Mouse (Mus musculus): ENCODE results near the gene Spag16. TPM values are rescaled to one million over a fixed set of nuclear protein-coding genes. Genes with fewer than 3 reads are reported as not detected.

Gene Spag16
- total and polyA plus RNA-seq, 3 experiments, result not detected

- Histone ChIP-seq H3K4me3 (ENCODE audit: low read depth, low read length) (no peak overlapping the region), H3K27me3 (ENCODE audit: insufficient read depth, low read length) (no peaks in the 10 kb centered on the region), H3K4me1 (ENCODE audit: insufficient read depth, low read depth, low read length) (no peaks in the 10 kb centered on the region), H3K9me3 (replicated peaks) (no peaks in the 10 kb centered on the region), H3K36me3 (replicated peaks) (no peaks in the 10 kb centered on the region)
- DNase-seq (ENCODE audit: low spot score), result no peak
- TF ChIP-seq POLR2AphosphoS5 (IDR thresholded peaks at IDR 0.05; ENCODE audit: insufficient replicate concordance, low read depth, low read length), result no peak
- no peak for ATAC-seq (ENCODE audit: extremely low read depth, insufficient number of reproducible peaks, low FRiP score, poor library complexity, severe bottlenecking)
Observed at GRCm38 (mm10) chr1:70346179-70346578, 519.4 kb downstream of the Spag16 start.

GRCm38 (mm10) chr1:70351371-70351770 lies 524.6 kb downstream of the Spag16 start:
- no peak for DNase-seq (ENCODE audit: low spot score)
- no peak for ATAC-seq (ENCODE audit: extremely low read depth, insufficient number of reproducible peaks, low FRiP score, poor library complexity, severe bottlenecking)
- no peak for TF ChIP-seq POLR2AphosphoS5 (IDR thresholded peaks at IDR 0.05; ENCODE audit: insufficient replicate concordance, low read depth, low read length)
- TF ChIP-seq CTCF (IDR thresholded peaks at IDR 0.05; ENCODE audit: low read depth, low read length), result no peak
- TF ChIP-seq TAL1 (conservative IDR thresholded peaks at IDR 0.05; ENCODE audit: low read depth, low read length), result no peak
- TF ChIP-seq GATA2 (IDR thresholded peaks at IDR 0.05; ENCODE audit: borderline replicate concordance, low read depth, low read length), result no peak
- TF ChIP-seq GATA1 (IDR thresholded peaks at IDR 0.05; ENCODE audit: borderline replicate concordance, low read length), result no peak

GRCm38 (mm10) chr1:70354014-70354413 lies 527.2 kb downstream of the Spag16 start:
- H3K4me3 ChIP-seq (ENCODE audit: low read depth, low read length), result no peak overlapping the region
- H3K36me3 ChIP-seq (replicated peaks), result no peaks in the 10 kb centered on the region
- DNase-seq (ENCODE audit: low spot score) (no peak), ATAC-seq (ENCODE audit: extremely low read depth, insufficient number of reproducible peaks, low FRiP score, poor library complexity, severe bottlenecking) (no peak)
- no peaks in the 10 kb centered on the region for H3K9me3 ChIP-seq (replicated peaks)
- no peaks in the 10 kb centered on the region for H3K27me3 ChIP-seq (ENCODE audit: insufficient read depth, low read length)
- H3K4me1 ChIP-seq (ENCODE audit: insufficient read depth, low read depth, low read length), result no peaks in the 10 kb centered on the region
- TF ChIP-seq GATA2 (IDR thresholded peaks at IDR 0.05; ENCODE audit: borderline replicate concordance, low read depth, low read length), result no peak
- no peak for TF ChIP-seq CTCF (IDR thresholded peaks at IDR 0.05; ENCODE audit: low read depth, low read length)
- TF ChIP-seq TAL1 (conservative IDR thresholded peaks at IDR 0.05; ENCODE audit: low read depth, low read length), result no peak
- TF ChIP-seq GATA1 (IDR thresholded peaks at IDR 0.05; ENCODE audit: borderline replicate concordance, low read length), result no peak
- TF ChIP-seq POLR2AphosphoS5 (IDR thresholded peaks at IDR 0.05; ENCODE audit: insufficient replicate concordance, low read depth, low read length), result no peak

More at GRCm38 (mm10) chr1:70351371-70351770, 524.6 kb downstream of the Spag16 start:
- Histone ChIP-seq H3K4me3 (ENCODE audit: low read depth, low read length) (no peak overlapping the region), H3K4me1 (ENCODE audit: insufficient read depth, low read depth, low read length) (no peaks in the 10 kb centered on the region), H3K9me3 (replicated peaks) (no peaks in the 10 kb centered on the region), H3K27me3 (ENCODE audit: insufficient read depth, low read length) (no peaks in the 10 kb centered on the region), H3K36me3 (replicated peaks) (no peaks in the 10 kb centered on the region)

- ATAC-seq (ENCODE audit: extremely low read depth, insufficient number of reproducible peaks, low FRiP score, poor library complexity, severe bottlenecking) (no peak), DNase-seq (ENCODE audit: low spot score) (no peak)
- H3K27me3 ChIP-seq (ENCODE audit: insufficient read depth, low read length), result no peaks in the 10 kb centered on the region
- no peaks in the 10 kb centered on the region for H3K36me3 ChIP-seq (replicated peaks)
- no peak for TF ChIP-seq POLR2AphosphoS5 (IDR thresholded peaks at IDR 0.05; ENCODE audit: insufficient replicate concordance, low read depth, low read length)
- no peak for TF ChIP-seq GATA2 (IDR thresholded peaks at IDR 0.05; ENCODE audit: borderline replicate concordance, low read depth, low read length)
- no peak for TF ChIP-seq GATA1 (IDR thresholded peaks at IDR 0.05; ENCODE audit: borderline replicate concordance, low read length)
- TF ChIP-seq TAL1 (conservative IDR thresholded peaks at IDR 0.05; ENCODE audit: low read depth, low read length), result no peak
- no peak for TF ChIP-seq CTCF (IDR thresholded peaks at IDR 0.05; ENCODE audit: low read depth, low read length)
- no peaks in the 10 kb centered on the region for H3K9me3 ChIP-seq (replicated peaks)
- H3K4me3 ChIP-seq (ENCODE audit: low read depth, low read length), result no peak overlapping the region
- no peaks in the 10 kb centered on the region for H3K4me1 ChIP-seq (ENCODE audit: insufficient read depth, low read depth, low read length)
Observed at GRCm38 (mm10) chr1:70371721-70372120, 545.0 kb downstream of the Spag16 start.

- no peaks in the 10 kb centered on the region; the same call in 1 of the 2 replicates for H3K27me3 ChIP-seq (ENCODE audit: insufficient read depth, low read length)
- no peaks in the 10 kb centered on the region for H3K36me3 ChIP-seq (replicated peaks)
- no peak overlapping the region for H3K4me3 ChIP-seq (ENCODE audit: low read depth, low read length)
- no peak for TF ChIP-seq TAL1 (conservative IDR thresholded peaks at IDR 0.05; ENCODE audit: low read depth, low read length)
- TF ChIP-seq GATA1 (IDR thresholded peaks at IDR 0.05; ENCODE audit: borderline replicate concordance, low read length), result no peak
- no peak for TF ChIP-seq GATA2 (IDR thresholded peaks at IDR 0.05; ENCODE audit: borderline replicate concordance, low read depth, low read length)
- TF ChIP-seq POLR2AphosphoS5 (IDR thresholded peaks at IDR 0.05; ENCODE audit: insufficient replicate concordance, low read depth, low read length), result no peak
- no peak for DNase-seq (ENCODE audit: low spot score)
- ATAC-seq (ENCODE audit: extremely low read depth, insufficient number of reproducible peaks, low FRiP score, poor library complexity, severe bottlenecking), result no peak
- no peaks in the 10 kb centered on the region for H3K4me1 ChIP-seq (ENCODE audit: insufficient read depth, low read depth, low read length)
- no peaks in the 10 kb centered on the region for H3K9me3 ChIP-seq (replicated peaks)
Observed at GRCm38 (mm10) chr1:70380096-70380495, 553.3 kb downstream of the Spag16 start.

- ATAC-seq (ENCODE audit: extremely low read depth, insufficient number of reproducible peaks, low FRiP score, poor library complexity, severe bottlenecking) (no peak), DNase-seq (ENCODE audit: low spot score) (no peak)
- no peaks in the 10 kb centered on the region for H3K27me3 ChIP-seq (ENCODE audit: insufficient read depth, low read length)
Observed at GRCm38 (mm10) chr1:70442209-70443080, 615.7 kb downstream of the Spag16 start.

More at GRCm38 (mm10) chr1:70442209-70443080, 615.7 kb downstream of the Spag16 start:
- TF ChIP-seq GATA1 (IDR thresholded peaks at IDR 0.05; ENCODE audit: borderline replicate concordance, low read length), result no peak
- no peak for TF ChIP-seq POLR2AphosphoS5 (IDR thresholded peaks at IDR 0.05; ENCODE audit: insufficient replicate concordance, low read depth, low read length)
- no peak for TF ChIP-seq CTCF (IDR thresholded peaks at IDR 0.05; ENCODE audit: low read depth, low read length)
- no peak for TF ChIP-seq TAL1 (conservative IDR thresholded peaks at IDR 0.05; ENCODE audit: low read depth, low read length)
- no peak for TF ChIP-seq GATA2 (IDR thresholded peaks at IDR 0.05; ENCODE audit: borderline replicate concordance, low read depth, low read length)
- no peaks in the 10 kb centered on the region for H3K9me3 ChIP-seq (replicated peaks)
- H3K4me1 ChIP-seq (ENCODE audit: insufficient read depth, low read depth, low read length), result no peaks in the 10 kb centered on the region
- no peak overlapping the region for H3K4me3 ChIP-seq (ENCODE audit: low read depth, low read length)
- H3K36me3 ChIP-seq (replicated peaks), result no peaks in the 10 kb centered on the region

Data from G1E (cell line).